In genomic region chrX:62368111-62368510, GRCm38 (mm10) we compare ENCODE assay signal across 30 mouse cellular contexts.
"Had no signal": no experiment of that assay in that cellular context is flagged by ENCODE, and none has a peak within 500 bp of the region (broad histone marks: within the 10 kb centered on the region; RNA-seq: fewer than 3 reads in every experiment).

No protein-coding gene starts in this region.

- H3K27me3 ChIP-seq: heart, embryonic 13.5 days; heart, embryonic 15.5 days; hindbrain, embryonic 12.5 days; intestine, embryonic 15.5 days; limb, embryonic 12.5 days; liver, embryonic 13.5 days; liver, embryonic 15.5 days had no signal

- H3K4me2 ChIP-seq: heart, embryonic 11.5 days; heart, embryonic 13.5 days; heart, embryonic 15.5 days; hindbrain, embryonic 12.5 days; hindbrain, embryonic 14.5 days; intestine, embryonic 15.5 days; limb, embryonic 12.5 days; liver, embryonic 11.5 days; liver, embryonic 13.5 days; liver, embryonic 15.5 days had no signal

- H3K27ac ChIP-seq: heart, adult 2 months; heart, embryonic 13.5 days; heart, embryonic 15.5 days; hindbrain, embryonic 10.5 days; hindbrain, embryonic 12.5 days; hindbrain, embryonic 14.5 days; intestine, embryonic 15.5 days; layer of hippocampus, adult 2 months; left cerebral cortex, adult 2 months; limb, embryonic 10.5 days; limb, embryonic 12.5 days; liver, embryonic 13.5 days; liver, embryonic 15.5 days had no signal

- H3K4me3 ChIP-seq: heart, adult 2 months; heart, embryonic 13.5 days; heart, embryonic 15.5 days; hindbrain, embryonic 10.5 days; hindbrain, embryonic 12.5 days; intestine, embryonic 15.5 days; layer of hippocampus, adult 2 months; left cerebral cortex, adult 2 months; limb, embryonic 10.5 days; limb, embryonic 12.5 days; liver, embryonic 13.5 days; liver, embryonic 15.5 days had no signal

- H3K36me3 ChIP-seq: heart, embryonic 13.5 days; heart, embryonic 15.5 days; hindbrain, embryonic 10.5 days; hindbrain, embryonic 12.5 days; intestine, embryonic 15.5 days; limb, embryonic 10.5 days; limb, embryonic 12.5 days; liver, embryonic 13.5 days; liver, embryonic 15.5 days had no signal

- DNase-seq: gastrocnemius, postnatal 14 days; gastrocnemius, postnatal 36 days; heart, adult 11 months; heart, adult 2 months; heart, postnatal 14 days; heart, postnatal 36 days; kidney, adult 18-20 months; kidney, adult 8-10 months; kidney, postnatal 10 days; kidney, postnatal 25 days; kidney, postnatal 4 days; liver; liver, embryonic 13.5 days; liver, postnatal 0 days had no signal

- ATAC-seq: hindbrain, embryonic 16.5 days; inflammation-experienced regulatory T-cells, adult 6 months; intestine, embryonic 15.5 days; intestine, postnatal 0 days; liver, postnatal 0 days had no signal

- H3K9me3 ChIP-seq: heart, embryonic 13.5 days; heart, embryonic 15.5 days; hindbrain, embryonic 10.5 days; hindbrain, embryonic 12.5 days; intestine, embryonic 15.5 days; limb, embryonic 10.5 days; limb, embryonic 12.5 days; liver, embryonic 13.5 days; liver, embryonic 15.5 days had no signal

- H3K4me1 ChIP-seq: heart, embryonic 13.5 days; heart, embryonic 15.5 days; hindbrain, embryonic 10.5 days; hindbrain, embryonic 12.5 days; intestine, embryonic 15.5 days; limb, embryonic 10.5 days; limb, embryonic 12.5 days; liver, embryonic 13.5 days; liver, embryonic 15.5 days had no signal

- H3K9ac ChIP-seq: heart, embryonic 13.5 days; heart, embryonic 15.5 days; hindbrain, embryonic 12.5 days; hindbrain, embryonic 14.5 days; intestine, embryonic 15.5 days; limb, embryonic 12.5 days; liver, embryonic 13.5 days; liver, embryonic 15.5 days; liver, postnatal 0 days had no signal
